Mouse (Mus musculus): Measurements from ENCODE around the gene Fndc5.
A peak's percentile ranks its signal among the peaks of the same experiment; 100 is the strongest.

- TF ChIP-seq CTCF (IDR thresholded peaks at IDR 0.05; ENCODE audit: low read depth, low read length) (peak; percentile 79), TAL1 (conservative IDR thresholded peaks at IDR 0.05; ENCODE audit: low read depth, low read length) (no peak)
Measured at GRCm38 (mm10) chr4:129130149-129130548, 6.7 kb upstream of the Fndc5 start.

Data from G1E (cell line).